Mouse (Mus musculus) G1E (cell line): ENCODE data around the gene Nfatc2.

Source experiments
- CTCF ChIP-seq: IDR thresholded peaks from 2 replicates; pipeline ENCODE4 v1.5.1; 2012; ENCODE audit warnings: low read depth, low read length, inconsistent platforms, mixed read lengths
- TAL1 ChIP-seq: conservative IDR thresholded peaks from 2 replicates; pipeline ENCODE4 v1.6.1; 2012; ENCODE audit warnings: low read depth, low read length, inconsistent platforms, mixed read lengths

DNA sequence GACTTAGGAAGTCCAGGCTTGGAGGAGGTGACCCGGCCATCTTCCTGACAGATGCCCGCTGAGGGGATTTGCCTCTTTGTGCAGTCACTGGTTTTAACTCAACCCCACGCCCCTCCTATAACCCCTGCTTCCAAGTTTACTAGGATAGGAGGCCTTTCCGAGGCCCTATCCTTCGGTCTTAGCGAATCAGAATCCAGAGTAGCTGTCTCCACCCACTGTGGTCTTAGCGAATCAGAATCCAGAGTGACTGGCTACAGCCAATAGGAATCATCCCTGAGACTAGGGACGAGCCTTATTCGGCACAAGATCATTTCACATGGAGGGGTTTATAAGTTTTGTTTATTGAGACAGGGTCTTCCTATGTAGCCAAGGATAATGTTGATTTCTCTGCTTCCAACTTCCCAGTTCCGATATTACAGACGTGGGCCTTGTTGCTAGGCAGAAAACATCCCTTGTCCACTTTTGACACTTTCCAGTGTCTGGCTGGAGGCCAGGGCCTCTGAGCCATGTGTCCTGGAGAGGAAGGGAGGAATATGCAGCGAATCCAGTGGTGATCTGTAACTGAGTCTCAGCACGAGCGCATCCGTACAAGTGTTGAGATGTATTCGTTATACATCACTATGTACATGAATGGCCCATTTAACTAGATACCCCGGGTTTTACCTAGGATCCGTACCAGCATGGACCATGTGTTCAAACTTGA, 12.9 kb upstream of the Nfatc2 start:
- TF ChIP-seq CTCF: no peak
- TF ChIP-seq TAL1: no peak
